Comparison of ENCODE assay signal across 19 mouse cellular contexts in genomic region chr11:85689226-85689625, GRCm38 (mm10).
"Had no signal": no experiment of that assay in that cellular context is flagged by ENCODE, and none has a peak within 500 bp of the region (broad histone marks: within the 10 kb centered on the region; RNA-seq: fewer than 3 reads in every experiment).

No protein-coding gene starts in this region.

- H3K4me3 ChIP-seq: midbrain, embryonic 10.5 days; midbrain, embryonic 12.5 days; myocyte; neural tube, embryonic 13.5 days; neural tube, embryonic 15.5 days had no signal

- H3K4me2 ChIP-seq: midbrain, embryonic 12.5 days; neural tube, embryonic 13.5 days; neural tube, embryonic 15.5 days had no signal

- ATAC-seq: lung, postnatal 0 days; midbrain, embryonic 16.5 days had no signal

- H3K36me3 ChIP-seq: midbrain, embryonic 10.5 days; midbrain, embryonic 12.5 days; neural tube, embryonic 13.5 days; neural tube, embryonic 15.5 days had no signal

- H3K27ac ChIP-seq: liver, embryonic 14.5 days; midbrain, embryonic 10.5 days; midbrain, embryonic 12.5 days; neural tube, embryonic 13.5 days; neural tube, embryonic 15.5 days had no signal

- H3K9ac ChIP-seq: liver, embryonic 14.5 days; midbrain, embryonic 12.5 days; neural tube, embryonic 13.5 days; neural tube, embryonic 15.5 days had no signal

- H3K27me3 ChIP-seq: neural tube, embryonic 13.5 days; neural tube, embryonic 15.5 days had no signal

- H3K4me1 ChIP-seq: neural tube, embryonic 15.5 days had no signal

- DNase-seq: lung, adult 2 months; lung, postnatal 4 days; midbrain, embryonic 14.5 days; retina, postnatal 1 day; right cerebral cortex, adult 18-20 months; right cerebral cortex, postnatal 25 days; right cerebral cortex, postnatal 4 days; spleen, adult 18-20 months; thymus, adult 18-20 months; thymus, postnatal 14 days; thymus, postnatal 36 days had no signal

- H3K9me3 ChIP-seq: midbrain, embryonic 10.5 days; midbrain, embryonic 12.5 days; neural tube, embryonic 13.5 days; neural tube, embryonic 15.5 days had no signal
